Mouse (Mus musculus): Measurements from ENCODE around the gene Sgo2a. TPM values are rescaled to one million over a fixed set of nuclear protein-coding genes. Genes with fewer than 3 reads are reported as not detected.

The Sgo2a gene
- polyA plus RNA-seq, 1 experiment, result 4.3 TPM

- no peak for TF ChIP-seq MYOD1 (IDR thresholded peaks at IDR 0.05; ENCODE audit: control insufficient read depth, insufficient read length, low read depth)
- TF ChIP-seq CTCF (IDR thresholded peaks at IDR 0.05; ENCODE audit: control insufficient read depth, insufficient read depth, insufficient read length), result no peak
- no peak for TF ChIP-seq FOSL1 (IDR thresholded peaks at IDR 0.05; ENCODE audit: insufficient read depth, low read length, poor library complexity, severe bottlenecking)
- no peak for TF ChIP-seq USF1 (IDR thresholded peaks at IDR 0.05; ENCODE audit: low read depth)
- TF ChIP-seq MAX (IDR thresholded peaks at IDR 0.05), result no peak
- TF ChIP-seq CEBPB (IDR thresholded peaks at IDR 0.05; ENCODE audit: low read depth), result no peak
- Histone ChIP-seq H3K79me3 (ENCODE audit: low read depth) (no peaks in the 10 kb centered on the region), H3K36me3 (ENCODE audit: control insufficient read depth, insufficient read depth) (peaks cover 82% of the 10 kb centered on the region), H3ac (ENCODE audit: control insufficient read depth, insufficient read length, low read depth) (no peak overlapping the region), H3K4me3 (ENCODE audit: insufficient read depth, poor library complexity, severe bottlenecking) (no peak overlapping the region), H3K27me3 (ENCODE audit: control insufficient read depth, insufficient read depth, insufficient read length) (no peaks in the 10 kb centered on the region), H3K79me2 (ENCODE audit: control insufficient read depth, insufficient read depth) (no peaks in the 10 kb centered on the region)
Observed at GRCm38 (mm10) chr1:58070091-58070490, 74.3 kb downstream of the Sgo2a start.

GRCm38 (mm10) chr1:58071006-58071405 lies 75.2 kb downstream of the Sgo2a start:
- TF ChIP-seq MYOD1 (IDR thresholded peaks at IDR 0.05; ENCODE audit: control insufficient read depth, insufficient read length, low read depth), result no peak
- no peak for TF ChIP-seq MYOG (IDR thresholded peaks at IDR 0.05; ENCODE audit: control insufficient read depth, extremely low read depth, insufficient read length)
- no peak for TF ChIP-seq CEBPB (IDR thresholded peaks at IDR 0.05; ENCODE audit: low read depth)
- TF ChIP-seq FOSL1 (IDR thresholded peaks at IDR 0.05; ENCODE audit: insufficient read depth, low read length, poor library complexity, severe bottlenecking), result no peak
- TF ChIP-seq CTCF (IDR thresholded peaks at IDR 0.05; ENCODE audit: control insufficient read depth, insufficient read depth, insufficient read length), result no peak
- no peak for TF ChIP-seq MAX (IDR thresholded peaks at IDR 0.05)
- no peak for TF ChIP-seq USF1 (IDR thresholded peaks at IDR 0.05; ENCODE audit: low read depth)
- Histone ChIP-seq H3K4me3 (ENCODE audit: insufficient read depth, poor library complexity, severe bottlenecking) (no peak overlapping the region), H3K79me2 (ENCODE audit: control insufficient read depth, insufficient read depth) (no peaks in the 10 kb centered on the region), H3K27me3 (ENCODE audit: control insufficient read depth, insufficient read depth, insufficient read length) (no peaks in the 10 kb centered on the region), H3K79me3 (ENCODE audit: low read depth) (no peaks in the 10 kb centered on the region), H3ac (ENCODE audit: control insufficient read depth, insufficient read length, low read depth) (no peak overlapping the region), H3K36me3 (ENCODE audit: control insufficient read depth, insufficient read depth) (peaks cover 84% of the 10 kb centered on the region)

GRCm38 (mm10) chr1:58071509-58071908 lies 75.7 kb downstream of the Sgo2a start:
- no peak for TF ChIP-seq MYOD1 (IDR thresholded peaks at IDR 0.05; ENCODE audit: control insufficient read depth, insufficient read length, low read depth)
- no peak for TF ChIP-seq FOSL1 (IDR thresholded peaks at IDR 0.05; ENCODE audit: insufficient read depth, low read length, poor library complexity, severe bottlenecking)
- no peak for TF ChIP-seq CTCF (IDR thresholded peaks at IDR 0.05; ENCODE audit: control insufficient read depth, insufficient read depth, insufficient read length)
- no peak for TF ChIP-seq MYOG (IDR thresholded peaks at IDR 0.05; ENCODE audit: control insufficient read depth, extremely low read depth, insufficient read length)
- no peak for TF ChIP-seq USF1 (IDR thresholded peaks at IDR 0.05; ENCODE audit: low read depth)
- TF ChIP-seq MAX (IDR thresholded peaks at IDR 0.05), result no peak
- TF ChIP-seq CEBPB (IDR thresholded peaks at IDR 0.05; ENCODE audit: low read depth), result no peak
- no peaks in the 10 kb centered on the region for H3K79me3 ChIP-seq (ENCODE audit: low read depth)
- no peaks in the 10 kb centered on the region for H3K79me2 ChIP-seq (ENCODE audit: control insufficient read depth, insufficient read depth)
- peaks cover 85% of the 10 kb centered on the region for H3K36me3 ChIP-seq (ENCODE audit: control insufficient read depth, insufficient read depth)
- H3ac ChIP-seq (ENCODE audit: control insufficient read depth, insufficient read length, low read depth), result no peak overlapping the region
- H3K4me3 ChIP-seq (ENCODE audit: insufficient read depth, poor library complexity, severe bottlenecking), result no peak overlapping the region
- H3K27me3 ChIP-seq (ENCODE audit: control insufficient read depth, insufficient read depth, insufficient read length), result no peaks in the 10 kb centered on the region

- Histone ChIP-seq H3K36me3 (ENCODE audit: control insufficient read depth, insufficient read depth) (peaks cover 86% of the 10 kb centered on the region), H3ac (ENCODE audit: control insufficient read depth, insufficient read length, low read depth) (no peak overlapping the region), H3K79me2 (ENCODE audit: control insufficient read depth, insufficient read depth) (no peaks in the 10 kb centered on the region), H3K27me3 (ENCODE audit: control insufficient read depth, insufficient read depth, insufficient read length) (no peaks in the 10 kb centered on the region), H3K4me3 (ENCODE audit: insufficient read depth, poor library complexity, severe bottlenecking) (no peak overlapping the region), H3K79me3 (ENCODE audit: low read depth) (no peaks in the 10 kb centered on the region)
- TF ChIP-seq FOSL1 (IDR thresholded peaks at IDR 0.05; ENCODE audit: insufficient read depth, low read length, poor library complexity, severe bottlenecking), result no peak
- TF ChIP-seq CTCF (IDR thresholded peaks at IDR 0.05; ENCODE audit: control insufficient read depth, insufficient read depth, insufficient read length), result no peak
- no peak for TF ChIP-seq MYOG (IDR thresholded peaks at IDR 0.05; ENCODE audit: control insufficient read depth, extremely low read depth, insufficient read length)
- TF ChIP-seq MAX (IDR thresholded peaks at IDR 0.05), result no peak
- TF ChIP-seq MYOD1 (IDR thresholded peaks at IDR 0.05; ENCODE audit: control insufficient read depth, insufficient read length, low read depth), result no peak
- TF ChIP-seq CEBPB (IDR thresholded peaks at IDR 0.05; ENCODE audit: low read depth), result no peak
- no peak for TF ChIP-seq USF1 (IDR thresholded peaks at IDR 0.05; ENCODE audit: low read depth)
Observed at GRCm38 (mm10) chr1:58072416-58072815, 76.6 kb downstream of the Sgo2a start.

GRCm38 (mm10) chr1:58072991-58073730 lies 77.4 kb downstream of the Sgo2a start:
- Histone ChIP-seq H3K79me3 (ENCODE audit: low read depth) (no peaks in the 10 kb centered on the region), H3K4me3 (ENCODE audit: insufficient read depth, poor library complexity, severe bottlenecking) (no peak overlapping the region), H3K79me2 (ENCODE audit: control insufficient read depth, insufficient read depth) (no peaks in the 10 kb centered on the region), H3K36me3 (ENCODE audit: control insufficient read depth, insufficient read depth) (peaks cover 87% of the 10 kb centered on the region), H3K27me3 (ENCODE audit: control insufficient read depth, insufficient read depth, insufficient read length) (no peaks in the 10 kb centered on the region), H3ac (ENCODE audit: control insufficient read depth, insufficient read length, low read depth) (no peak overlapping the region)
- TF ChIP-seq MYOD1 (IDR thresholded peaks at IDR 0.05; ENCODE audit: control insufficient read depth, insufficient read length, low read depth) (no peak), CEBPB (IDR thresholded peaks at IDR 0.05; ENCODE audit: low read depth) (no peak), CTCF (IDR thresholded peaks at IDR 0.05; ENCODE audit: control insufficient read depth, insufficient read depth, insufficient read length) (no peak), MAX (IDR thresholded peaks at IDR 0.05) (no peak)

GRCm38 (mm10) chr1:58074266-58074665 lies 78.5 kb downstream of the Sgo2a start:
- Histone ChIP-seq H3ac (ENCODE audit: control insufficient read depth, insufficient read length, low read depth) (no peak overlapping the region), H3K79me2 (ENCODE audit: control insufficient read depth, insufficient read depth) (no peaks in the 10 kb centered on the region), H3K27me3 (ENCODE audit: control insufficient read depth, insufficient read depth, insufficient read length) (no peaks in the 10 kb centered on the region), H3K4me3 (ENCODE audit: insufficient read depth, poor library complexity, severe bottlenecking) (no peak overlapping the region), H3K79me3 (ENCODE audit: low read depth) (no peaks in the 10 kb centered on the region), H3K36me3 (ENCODE audit: control insufficient read depth, insufficient read depth) (peaks cover 87% of the 10 kb centered on the region)
- TF ChIP-seq MAX (IDR thresholded peaks at IDR 0.05), result no peak
- no peak for TF ChIP-seq CEBPB (IDR thresholded peaks at IDR 0.05; ENCODE audit: low read depth)
- no peak for TF ChIP-seq CTCF (IDR thresholded peaks at IDR 0.05; ENCODE audit: control insufficient read depth, insufficient read depth, insufficient read length)
- TF ChIP-seq USF1 (IDR thresholded peaks at IDR 0.05; ENCODE audit: low read depth), result no peak
- TF ChIP-seq FOSL1 (IDR thresholded peaks at IDR 0.05; ENCODE audit: insufficient read depth, low read length, poor library complexity, severe bottlenecking), result no peak
- TF ChIP-seq MYOD1 (IDR thresholded peaks at IDR 0.05; ENCODE audit: control insufficient read depth, insufficient read length, low read depth), result no peak

Data from C2C12 (cell line).